Mouse (Mus musculus): Measurements from ENCODE around the gene Trmt6.

DNA sequence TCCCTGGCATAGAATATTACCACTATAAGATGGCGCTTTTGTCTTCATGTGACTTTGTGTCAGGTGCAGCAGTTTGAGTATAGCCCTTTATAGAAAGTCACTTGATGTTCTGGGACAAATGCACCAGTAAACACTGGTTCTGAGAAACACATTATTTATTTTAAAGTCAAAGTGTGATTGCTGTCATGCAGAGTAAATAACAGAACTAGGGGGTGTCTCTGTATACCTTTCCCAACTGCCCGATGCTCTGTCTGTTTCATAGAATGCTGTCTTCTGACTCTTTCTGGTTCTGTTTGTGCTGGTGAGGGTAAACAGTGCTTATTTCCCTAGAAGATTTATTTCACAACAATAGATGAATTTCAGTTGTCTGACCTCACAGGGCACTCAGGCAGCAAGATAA, 47.5 kb upstream of the Trmt6 start:
- TF ChIP-seq POLR2A (IDR thresholded peaks at IDR 0.05; ENCODE audit: low read depth, low read length), result no peak
- no peak for TF ChIP-seq CTCF (IDR thresholded peaks at IDR 0.05; ENCODE audit: borderline replicate concordance, insufficient read depth, low read length)

Data from embryonic fibroblast, embryonic 13.5 days (primary cell).